Mouse (Mus musculus) neural tube, embryonic 11.5 days (tissue): ENCODE data around the gene Gm49337. TPM values are rescaled to one million over a fixed set of nuclear protein-coding genes. Genes with fewer than 3 reads are reported as not detected.

Experiments
- ATAC-seq: fragments of 200-750 bp; cut with Nextera tagmentation; 2 replicates; pipeline ENCODE4 v1.8.0; 2017; ENCODE audit warnings: moderate number of reproducible peaks, mild to moderate bottlenecking, moderate TSS enrichment, moderate library complexity; ENCODE audit not compliant: insufficient read depth, low FRiP score, low TSS enrichment
- DNase-seq: peaks from one replicate; pipeline ENCODE4 v3.0.0-alpha.2; 2015; ENCODE audit warnings: low spot score
- H3K27ac ChIP-seq: fragments of 300-500 bp; sonication (generic); 2 replicates; pipeline ENCODE4 v1.5.1; 2014; ENCODE audit warnings: low read depth, mild to moderate bottlenecking, low read length
- H3K27me3 ChIP-seq: fragments of 300-500 bp; sonication (generic); 2 replicates; pipeline ENCODE4 v1.6.1; 2014; ENCODE audit warnings: mild to moderate bottlenecking, low read length, mixed read lengths; ENCODE audit not compliant: control insufficient read depth, insufficient read depth
- H3K36me3 ChIP-seq: fragments of 300-500 bp; sonication (generic); 2 replicates; pipeline ENCODE4 v1.6.1; 2014; ENCODE audit warnings: mild to moderate bottlenecking, low read length, moderate library complexity, mixed read lengths; ENCODE audit not compliant: control insufficient read depth, insufficient read depth
- H3K4me1 ChIP-seq: fragments of 300-500 bp; sonication (generic); 2 replicates; pipeline ENCODE4 v1.6.1; 2014; ENCODE audit warnings: low read length, mixed read lengths; ENCODE audit not compliant: control insufficient read depth, insufficient read depth
- H3K4me2 ChIP-seq: fragments of 300-500 bp; sonication (generic); 2 replicates; pipeline ENCODE4 v1.6.1; 2014; ENCODE audit warnings: low read depth, mild to moderate bottlenecking, moderate library complexity
- H3K4me3 ChIP-seq: fragments of 300-500 bp; sonication (generic); 2 replicates; pipeline ENCODE4 v1.5.1; 2014; ENCODE audit warnings: low read depth, low read length
- H3K9ac ChIP-seq: fragments of 300-500 bp; sonication (generic); 2 replicates; pipeline ENCODE4 v1.6.1; 2014; ENCODE audit warnings: mild to moderate bottlenecking, low read length
- H3K9me3 ChIP-seq: fragments of 300-500 bp; sonication (generic); 2 replicates; pipeline ENCODE4 v1.6.1; 2016; ENCODE audit warnings: low read length; ENCODE audit not compliant: control insufficient read depth
- WGBS: fragments of 180-500 bp; shearing (Covaris S2); extraction: QIAGEN DNeasy Blood & Tissue Kit; methylation state at CpG from one replicate; pipeline ENCODE4 v1.1.7; 2014; 5-methylcytosine and 5-hydroxymethylcytosine counted together
- polyA plus RNA-seq: library from polyadenylated mRNA; unstranded; fragments of >200 nt; fragmentation: Nextera tagmentation; extraction: Ambion mirVana; gene quantifications from 2 replicates; pipeline ENCODE4 v1.2.1, GENCODE M21; 2014

Gm49337 gene
- polyA plus RNA-seq, 1 experiment from 2014 or later = not detected

DNA sequence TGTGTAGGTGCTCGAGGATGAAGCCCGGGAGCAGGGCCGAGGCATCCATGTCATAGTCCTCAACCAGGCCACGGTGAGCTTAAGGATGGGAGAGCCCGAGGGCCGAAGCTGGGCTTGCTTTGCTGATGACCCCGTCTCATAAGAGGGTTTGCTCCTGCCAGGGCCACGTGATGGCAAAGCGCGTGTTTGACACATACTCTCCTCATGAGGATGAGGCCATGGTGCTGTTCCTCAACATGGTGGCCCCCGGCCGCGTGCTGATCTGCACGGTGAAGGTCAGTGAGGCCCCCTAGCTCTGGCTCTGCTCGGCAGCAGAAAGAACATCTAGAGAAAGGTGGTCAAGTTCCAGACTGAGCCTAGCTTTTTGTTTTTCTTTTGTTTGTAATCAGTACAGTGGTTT lies 20.5 kb upstream of the Gm49337 start:
- no peak overlapping the region for H3K4me2 ChIP-seq
- 93% methylated on average over 15 of the region's 15 CpGs for WGBS
- peaks cover 15% of the 10 kb centered on the region for H3K36me3 ChIP-seq
- H3K27ac ChIP-seq = no peak overlapping the region
- H3K4me1 ChIP-seq = peaks cover 7% of the 10 kb centered on the region
- no peak for ATAC-seq
- no peak overlapping the region for H3K4me3 ChIP-seq
- H3K27me3 ChIP-seq = no peaks in the 10 kb centered on the region
- no peaks in the 10 kb centered on the region for H3K9me3 ChIP-seq
- no peak for DNase-seq
- H3K9ac ChIP-seq = no peak overlapping the region

DNA sequence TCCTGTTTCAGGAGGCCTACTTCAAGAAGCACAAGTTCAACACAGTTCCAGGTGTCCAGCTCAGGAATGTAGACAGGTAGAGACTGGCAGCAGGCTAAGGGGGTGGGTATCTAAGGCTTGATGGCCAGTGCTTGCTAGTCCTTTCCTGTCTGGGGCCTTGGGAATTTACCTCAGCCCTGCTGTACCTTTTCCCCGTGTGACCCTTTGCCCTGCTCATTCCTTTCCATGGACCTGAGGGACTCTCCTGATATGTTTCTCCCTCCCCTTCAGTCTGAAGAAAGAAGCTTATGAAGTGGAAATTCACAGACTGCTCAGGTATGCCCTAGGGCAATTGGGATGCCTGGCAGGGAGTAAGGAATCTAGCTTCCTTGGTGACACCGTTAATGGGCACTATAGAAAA lies 15.3 kb upstream of the Gm49337 start:
- WGBS = 92% methylated on average over 2 of the region's 2 CpGs
- Histone ChIP-seq H3K4me2 (no peak overlapping the region), H3K4me3 (no peak overlapping the region), H3K9me3 (no peaks in the 10 kb centered on the region), H3K27ac (no peak overlapping the region), H3K36me3 (peaks cover 22% of the 10 kb centered on the region), H3K27me3 (no peaks in the 10 kb centered on the region), H3K9ac (no peak overlapping the region), H3K4me1 (no peaks in the 10 kb centered on the region)
- DNase-seq (no peak), ATAC-seq (no peak)

DNA sequence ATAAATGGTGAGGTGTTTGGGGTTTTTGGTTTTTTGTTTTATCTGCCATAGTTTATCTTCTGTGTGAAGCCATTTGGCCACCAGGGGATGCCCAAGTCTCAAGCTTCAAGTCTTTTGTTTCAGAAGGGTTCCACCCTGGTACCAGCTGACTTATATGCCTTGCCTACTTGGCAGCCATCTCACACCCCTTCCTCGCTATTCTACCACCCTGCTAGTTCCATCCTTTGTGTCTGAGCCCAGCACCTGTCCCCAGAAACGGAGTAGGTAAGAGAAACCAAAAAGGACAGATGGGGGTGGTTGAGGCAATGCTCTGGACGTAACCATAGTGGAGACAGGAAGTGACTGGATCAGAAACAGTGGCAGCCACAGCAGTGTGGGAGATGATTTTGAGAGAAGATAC lies 13.3 kb upstream of the Gm49337 start:
- WGBS = 82% methylated on average over 3 of the region's 3 CpGs
- no peak overlapping the region for H3K4me2 ChIP-seq
- no peak overlapping the region for H3K4me3 ChIP-seq
- H3K36me3 ChIP-seq = peaks cover 18% of the 10 kb centered on the region
- H3K9me3 ChIP-seq = no peaks in the 10 kb centered on the region
- ATAC-seq (no peak), DNase-seq (peak; percentile 44)
- H3K4me1 ChIP-seq = no peaks in the 10 kb centered on the region
- H3K27ac ChIP-seq = no peak overlapping the region
- H3K27me3 ChIP-seq = no peaks in the 10 kb centered on the region
- no peak overlapping the region for H3K9ac ChIP-seq

DNA sequence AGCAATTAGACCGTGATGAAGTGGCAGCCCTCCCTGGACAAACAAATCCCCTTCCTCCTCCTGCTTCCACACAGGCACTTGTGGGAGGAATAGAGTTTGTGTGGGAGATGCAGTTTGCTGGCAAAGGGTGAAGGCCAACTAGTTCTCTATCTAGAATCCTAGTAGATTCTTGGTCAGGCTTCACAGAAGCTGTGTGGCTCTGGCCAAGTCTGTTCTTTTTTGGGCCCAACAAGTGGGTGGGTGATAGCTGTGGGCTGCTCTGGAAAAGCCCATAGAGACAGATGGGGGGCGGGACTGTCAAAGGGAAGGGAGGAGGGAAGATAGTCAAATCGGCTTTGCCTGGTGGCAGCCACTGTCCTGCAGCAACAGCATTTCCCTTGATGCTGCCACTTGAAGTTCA lies 12.4 kb upstream of the Gm49337 start:
- Histone ChIP-seq H3K4me2 (no peak overlapping the region), H3K9ac (no peak overlapping the region), H3K4me3 (no peak overlapping the region), H3K36me3 (peaks cover 16% of the 10 kb centered on the region), H3K4me1 (no peaks in the 10 kb centered on the region), H3K9me3 (no peaks in the 10 kb centered on the region), H3K27ac (no peak overlapping the region), H3K27me3 (no peaks in the 10 kb centered on the region)
- 82% methylated on average over 3 of the region's 3 CpGs for WGBS
- no peak for ATAC-seq
- DNase-seq = no peak

DNA sequence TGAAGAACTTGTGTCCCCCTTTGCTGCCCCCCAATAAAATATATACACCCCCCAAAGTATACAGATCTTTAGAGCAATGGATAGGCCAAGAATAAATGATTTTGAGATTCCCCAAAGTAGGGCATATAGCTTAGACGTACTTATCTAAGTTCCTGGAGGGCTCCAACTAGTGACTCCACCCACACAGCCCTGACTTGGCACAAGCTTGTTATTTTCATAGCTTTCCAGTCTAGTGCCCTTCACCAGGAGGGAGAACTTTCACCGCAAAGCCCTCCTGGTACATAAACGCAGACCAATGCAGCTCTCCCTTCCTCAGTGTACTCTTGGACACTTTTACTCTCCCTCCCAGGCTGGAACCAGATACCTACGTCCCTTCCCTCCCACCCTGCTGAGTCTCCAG lies 11.0 kb upstream of the Gm49337 start:
- no peak overlapping the region for H3K27ac ChIP-seq
- H3K36me3 ChIP-seq = peaks cover 12% of the 10 kb centered on the region
- no peaks in the 10 kb centered on the region for H3K4me1 ChIP-seq
- no peaks in the 10 kb centered on the region for H3K27me3 ChIP-seq
- WGBS = 86% methylated on average over 4 of the region's 4 CpGs
- H3K4me3 ChIP-seq = no peak overlapping the region
- DNase-seq (no peak), ATAC-seq (no peak)
- H3K9ac ChIP-seq = no peak overlapping the region
- H3K9me3 ChIP-seq = no peaks in the 10 kb centered on the region
- H3K4me2 ChIP-seq = no peak overlapping the region

DNA sequence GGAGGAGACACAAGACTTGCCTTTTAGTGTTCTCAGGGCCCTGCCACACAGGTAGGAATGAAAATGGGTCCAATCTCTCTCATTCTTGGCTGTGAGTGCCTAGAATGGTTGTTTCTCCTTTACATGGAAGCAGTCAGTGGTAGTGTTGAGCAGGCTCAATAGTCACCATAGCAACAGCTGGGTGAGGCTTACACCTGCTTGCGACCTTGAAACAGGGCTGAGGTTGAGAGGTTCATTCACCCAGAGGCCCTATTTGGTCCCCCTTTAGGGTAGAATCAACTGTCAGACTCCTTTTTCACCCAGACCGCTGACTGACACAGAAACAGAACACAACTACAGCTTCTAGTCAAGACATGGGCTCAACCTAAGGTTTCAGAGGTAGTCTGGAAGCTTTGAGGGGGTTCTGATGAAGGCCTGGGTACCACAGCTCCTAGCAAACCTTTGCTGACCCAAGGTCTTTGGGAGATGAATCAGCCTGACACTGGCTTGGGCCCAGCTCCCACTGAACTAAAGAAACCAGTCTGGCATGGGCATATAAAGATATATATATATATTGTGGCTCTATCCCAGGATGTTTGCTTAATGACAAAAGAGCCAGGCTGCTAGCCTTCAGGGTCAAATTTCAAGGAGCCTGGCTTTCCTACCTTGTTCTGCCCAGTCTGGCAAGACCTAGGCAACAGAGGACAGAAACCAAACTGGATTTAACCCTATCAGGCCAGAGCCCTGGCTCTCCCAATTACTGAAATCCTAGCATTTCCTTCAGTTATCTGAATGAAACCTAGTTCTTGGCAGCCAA lies 8.2 kb upstream of the Gm49337 start:
- Histone ChIP-seq H3K27ac (no peak overlapping the region), H3K4me1 (no peaks in the 10 kb centered on the region), H3K4me2 (no peak overlapping the region), H3K9ac (no peak overlapping the region), H3K4me3 (no peak overlapping the region), H3K36me3 (no peaks in the 10 kb centered on the region), H3K9me3 (no peaks in the 10 kb centered on the region), H3K27me3 (no peaks in the 10 kb centered on the region)
- WGBS = 81% methylated on average over 2 of the region's 2 CpGs
- no peak for ATAC-seq
- no peak for DNase-seq

DNA sequence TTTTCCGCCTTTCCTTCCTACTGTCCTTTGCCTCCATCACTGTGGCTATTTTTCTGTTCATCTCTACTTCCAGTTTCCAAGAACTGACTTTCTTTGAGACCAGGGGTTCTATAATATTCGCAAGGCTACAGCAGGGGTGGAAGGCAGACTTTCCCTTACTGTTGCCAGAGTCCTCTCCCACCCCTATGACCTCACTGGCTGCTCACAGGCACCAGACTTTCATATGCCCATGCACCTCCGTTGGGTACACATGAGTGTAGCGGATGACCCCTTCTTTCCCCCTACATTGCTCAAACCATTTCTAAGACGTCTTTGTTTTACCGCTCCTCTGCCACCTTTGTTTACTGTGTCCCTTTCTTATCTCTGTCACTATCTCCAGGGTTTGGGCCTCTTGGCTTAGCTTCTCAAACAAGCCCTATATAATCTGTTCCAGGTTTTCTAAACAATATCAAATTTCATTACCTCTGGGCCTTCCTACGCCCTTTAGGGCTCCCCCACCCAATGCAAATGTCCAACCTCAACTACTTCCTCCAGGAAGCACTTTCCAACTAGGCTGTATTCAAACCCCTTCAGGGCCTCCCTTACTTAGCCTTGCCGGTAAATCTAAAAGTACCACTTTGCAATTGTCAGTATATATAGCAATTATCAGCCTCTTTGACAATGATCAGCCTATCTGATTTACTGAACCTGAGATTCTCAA lies 7.3 kb upstream of the Gm49337 start:
- Histone ChIP-seq H3K27ac (no peak overlapping the region), H3K4me2 (no peak overlapping the region), H3K9me3 (no peaks in the 10 kb centered on the region), H3K4me1 (no peaks in the 10 kb centered on the region), H3K36me3 (no peaks in the 10 kb centered on the region), H3K4me3 (no peak overlapping the region), H3K9ac (no peak overlapping the region), H3K27me3 (no peaks in the 10 kb centered on the region)
- 68% methylated on average over 8 of the region's 8 CpGs for WGBS
- DNase-seq (no peak), ATAC-seq (no peak)

DNA sequence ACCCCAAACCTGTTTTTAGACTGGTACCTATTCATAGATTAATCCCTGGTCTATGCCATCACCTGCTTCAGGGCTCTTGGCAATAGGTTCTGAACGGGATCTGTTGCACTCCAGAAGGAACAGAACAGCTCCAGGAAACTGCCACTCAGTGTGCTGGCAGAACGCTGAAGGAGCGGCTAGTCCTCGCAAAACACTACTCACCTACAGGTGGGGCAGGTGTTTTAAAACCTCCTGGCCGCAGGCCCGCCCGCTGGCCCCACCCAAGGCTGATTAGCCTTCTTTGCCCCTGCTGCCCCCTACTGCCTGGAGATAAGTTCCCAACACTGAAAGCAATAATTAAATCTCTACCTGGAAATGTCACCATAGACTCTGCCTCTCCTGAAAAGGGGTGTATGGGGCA lies 5.8 kb upstream of the Gm49337 start, which contains the start of gene Tspan1:
TSS of gene Tspan1 (minus strand) at position 198 of the 400 bp plus-strand sequence.
- Histone ChIP-seq H3K4me2 (no peak within 1 kb of the TSS), H3K4me1 (no peaks in the 10 kb centered on the region), H3K27me3 (no peaks in the 10 kb centered on the region), H3K9ac (no peak within 1 kb of the TSS), H3K27ac (no peak within 1 kb of the TSS), H3K9me3 (no peaks in the 10 kb centered on the region), H3K4me3 (no peak within 1 kb of the TSS), H3K36me3 (no peaks in the 10 kb centered on the region)
- no peak for ATAC-seq
- 29% methylated on average over 7 of the region's 7 CpGs for WGBS
- no peak for DNase-seq
